Mouse (Mus musculus): Measurements from ENCODE around the gene Col27a1. TPM values are rescaled to one million over a fixed set of nuclear protein-coding genes. Genes with fewer than 3 reads are reported as not detected.
A peak's percentile ranks its signal among the peaks of the same experiment; 100 is the strongest.

Col27a1 gene
- polyA plus RNA-seq (2016; fragmentation: Nextera tagmentation; extraction: Ambion mirVana): 3.7 and 4.1 TPM in 2 replicates

DNA sequence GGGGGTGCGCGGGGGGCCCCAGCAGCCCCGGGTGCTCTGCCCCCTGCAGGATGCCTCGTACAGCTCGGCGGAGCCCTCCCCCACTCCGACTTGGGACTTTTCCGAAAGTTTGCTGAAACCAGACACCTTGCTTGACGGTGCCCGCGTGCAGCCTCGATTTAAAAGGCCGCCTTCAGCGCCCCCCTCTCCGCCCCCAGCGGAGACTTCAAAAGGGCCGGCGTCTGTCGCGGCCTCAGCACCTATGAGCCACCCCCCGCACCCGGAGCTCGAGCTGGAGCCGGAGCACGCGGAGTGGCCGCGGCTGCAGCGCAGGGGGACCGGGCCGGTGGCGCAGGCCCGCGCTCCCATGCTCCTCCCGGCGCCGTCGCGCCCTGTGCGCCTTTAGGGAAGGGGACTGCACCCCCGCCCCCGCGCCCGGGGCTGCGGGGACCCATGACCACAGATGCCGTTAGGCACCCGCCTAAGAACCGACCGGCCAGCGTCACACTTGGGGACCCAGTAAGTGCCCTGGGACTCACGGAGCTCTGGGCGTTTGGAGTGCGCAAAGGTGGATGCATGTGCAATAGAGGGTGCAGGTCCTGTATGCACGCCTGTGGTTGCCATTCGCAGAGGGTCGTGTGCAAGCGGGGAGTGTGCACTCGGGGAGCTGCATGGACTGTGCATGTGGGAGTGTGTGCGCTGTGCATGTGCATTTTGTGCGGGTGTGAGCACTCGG is at the start of gene Col27a1:
TSS of gene Col27a1 (plus strand) at position 98 of the 715 bp plus-strand sequence.
- H3K9me3 ChIP-seq: no peaks in the 10 kb centered on the region
- H3K4me3 ChIP-seq (replicated peaks): peak within 1 kb of the TSS; percentile 78
- under 1% methylated on average over 59 of the region's 61 CpGs for WGBS
- H3K27me3 ChIP-seq: peaks cover 49% of the 10 kb centered on the region
- peak within 1 kb of the TSS; percentile 38; the same call in 1 of the 2 replicates for H3K9ac ChIP-seq
- peak within 1 kb of the TSS; percentile 100 for H3K4me2 ChIP-seq
- peak; percentile 34 for ATAC-seq (ENCODE audit: low FRiP score)
- H3K27ac ChIP-seq: no peak within 1 kb of the TSS
- H3K4me1 ChIP-seq: peaks cover 29% of the 10 kb centered on the region
- no peaks in the 10 kb centered on the region for H3K36me3 ChIP-seq (replicated peaks)

DNA sequence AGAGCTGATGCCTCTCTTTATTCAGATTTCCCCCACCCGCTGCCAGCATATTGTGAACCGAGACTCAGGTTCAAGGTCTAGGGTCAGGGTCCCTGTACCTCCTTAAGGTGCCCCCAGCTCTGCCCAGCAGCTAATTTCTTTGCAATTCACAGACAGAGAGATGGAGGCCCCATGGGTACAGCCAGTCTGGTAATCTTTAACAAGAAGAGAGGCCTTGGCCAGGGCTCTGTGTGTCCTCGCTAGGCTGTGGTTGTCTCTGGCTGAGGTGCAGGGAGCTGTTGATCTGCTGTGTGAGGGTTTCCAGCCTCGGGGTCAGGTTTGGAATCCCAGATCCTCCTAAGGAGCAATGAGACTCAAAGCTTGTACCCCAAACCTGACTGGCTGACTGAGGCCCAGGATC is 48.2 kb upstream of the Col27a1 start:
- no peaks in the 10 kb centered on the region for H3K4me1 ChIP-seq
- no peak overlapping the region for H3K27ac ChIP-seq
- no peak overlapping the region for H3K9ac ChIP-seq
- no peaks in the 10 kb centered on the region for H3K36me3 ChIP-seq (replicated peaks)
- no peak overlapping the region for H3K4me3 ChIP-seq (replicated peaks)
- ATAC-seq (ENCODE audit: low FRiP score): no peak
- peaks cover 5% of the 10 kb centered on the region for H3K27me3 ChIP-seq
- no peak overlapping the region for H3K4me2 ChIP-seq
- 89% methylated on average over 4 of the region's 4 CpGs for WGBS
- no peaks in the 10 kb centered on the region for H3K9me3 ChIP-seq

DNA sequence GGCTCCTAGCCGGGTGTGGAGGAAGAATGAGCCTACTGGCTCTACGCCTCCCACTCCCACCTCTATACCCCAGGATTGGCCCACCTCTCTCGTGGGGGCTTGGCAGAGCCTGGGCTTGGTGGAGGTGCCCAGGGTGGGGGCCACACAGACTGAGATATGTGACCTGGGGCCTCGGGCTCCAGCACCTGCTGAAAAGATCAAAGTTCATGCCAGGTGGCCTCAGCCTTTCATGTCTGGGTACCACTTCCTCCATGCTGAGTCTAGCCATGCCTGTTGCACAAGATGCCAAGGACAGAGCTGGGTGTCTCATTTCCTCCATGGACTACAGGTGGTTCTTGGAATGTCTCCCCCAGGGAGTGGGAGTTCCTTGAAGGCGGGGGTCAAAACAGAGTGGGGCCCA is 47.5 kb upstream of the Col27a1 start:
- 90% methylated on average over 5 of the region's 5 CpGs for WGBS
- no peaks in the 10 kb centered on the region for H3K36me3 ChIP-seq (replicated peaks)
- peaks cover 12% of the 10 kb centered on the region for H3K27me3 ChIP-seq
- no peak overlapping the region for H3K9ac ChIP-seq
- H3K4me2 ChIP-seq: no peak overlapping the region
- H3K9me3 ChIP-seq: no peaks in the 10 kb centered on the region
- H3K4me3 ChIP-seq (replicated peaks): no peak overlapping the region
- no peak overlapping the region for H3K27ac ChIP-seq
- ATAC-seq (ENCODE audit: low FRiP score): no peak
- H3K4me1 ChIP-seq: no peaks in the 10 kb centered on the region

DNA sequence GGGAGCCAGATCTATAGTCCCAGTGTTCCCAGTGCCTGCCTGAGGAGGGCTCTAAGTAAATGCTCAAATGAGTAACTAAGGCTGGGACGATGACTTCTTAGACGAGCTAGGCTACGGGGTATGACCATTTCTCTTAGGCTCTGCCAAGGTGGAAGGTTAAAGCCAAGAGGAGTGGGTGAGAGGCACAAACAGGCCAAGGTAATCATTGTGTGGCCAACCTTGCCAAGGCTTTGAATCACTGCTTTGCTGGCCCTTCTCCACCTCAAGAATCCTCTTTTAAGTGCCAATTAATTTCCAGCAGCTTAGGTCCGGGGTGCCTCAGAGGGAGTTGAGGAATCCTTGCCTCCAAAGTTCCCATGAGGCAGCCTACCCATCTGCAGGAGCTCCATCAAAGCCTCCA is 43.7 kb upstream of the Col27a1 start:
- WGBS: 91% methylated on average over 4 of the region's 4 CpGs
- H3K36me3 ChIP-seq (replicated peaks): no peaks in the 10 kb centered on the region

DNA sequence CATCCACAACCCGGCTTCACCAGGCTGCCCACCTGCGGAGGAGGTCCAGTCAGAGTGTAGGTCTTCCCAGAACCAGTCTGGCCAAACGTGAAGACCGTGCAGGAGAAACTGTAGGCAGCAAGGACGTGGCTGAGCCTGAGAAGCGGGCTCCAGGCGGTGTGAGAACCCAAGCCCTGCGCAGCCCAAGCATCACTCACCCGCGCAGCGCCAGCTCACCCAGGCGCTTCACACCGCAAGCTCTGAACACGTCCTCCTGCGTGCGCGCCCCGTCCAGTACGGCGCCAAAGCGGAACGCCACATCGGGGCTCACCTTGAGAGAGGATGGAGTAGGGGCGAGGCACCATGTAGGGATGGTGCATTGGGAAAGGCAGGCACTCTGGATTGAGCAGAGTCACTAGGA is 42.7 kb upstream of the Col27a1 start:
- no peaks in the 10 kb centered on the region for H3K36me3 ChIP-seq (replicated peaks)
- ATAC-seq (ENCODE audit: low FRiP score): no peak
- peaks cover 25% of the 10 kb centered on the region for H3K27me3 ChIP-seq
- H3K4me1 ChIP-seq: no peaks in the 10 kb centered on the region
- H3K27ac ChIP-seq: no peak overlapping the region
- H3K4me2 ChIP-seq: no peak overlapping the region
- WGBS: 51% methylated on average over 24 of the region's 24 CpGs
- H3K4me3 ChIP-seq (replicated peaks): no peak overlapping the region
- H3K9ac ChIP-seq: no peak overlapping the region
- no peaks in the 10 kb centered on the region for H3K9me3 ChIP-seq

More for the DNA sequence above, 43.7 kb upstream of the Col27a1 start:
- H3K27ac ChIP-seq: no peak overlapping the region
- peaks cover 25% of the 10 kb centered on the region for H3K27me3 ChIP-seq
- no peak overlapping the region for H3K9ac ChIP-seq
- no peaks in the 10 kb centered on the region for H3K4me1 ChIP-seq
- no peak overlapping the region for H3K4me2 ChIP-seq
- no peaks in the 10 kb centered on the region for H3K9me3 ChIP-seq
- H3K4me3 ChIP-seq (replicated peaks): no peak overlapping the region
- ATAC-seq (ENCODE audit: low FRiP score): no peak

DNA sequence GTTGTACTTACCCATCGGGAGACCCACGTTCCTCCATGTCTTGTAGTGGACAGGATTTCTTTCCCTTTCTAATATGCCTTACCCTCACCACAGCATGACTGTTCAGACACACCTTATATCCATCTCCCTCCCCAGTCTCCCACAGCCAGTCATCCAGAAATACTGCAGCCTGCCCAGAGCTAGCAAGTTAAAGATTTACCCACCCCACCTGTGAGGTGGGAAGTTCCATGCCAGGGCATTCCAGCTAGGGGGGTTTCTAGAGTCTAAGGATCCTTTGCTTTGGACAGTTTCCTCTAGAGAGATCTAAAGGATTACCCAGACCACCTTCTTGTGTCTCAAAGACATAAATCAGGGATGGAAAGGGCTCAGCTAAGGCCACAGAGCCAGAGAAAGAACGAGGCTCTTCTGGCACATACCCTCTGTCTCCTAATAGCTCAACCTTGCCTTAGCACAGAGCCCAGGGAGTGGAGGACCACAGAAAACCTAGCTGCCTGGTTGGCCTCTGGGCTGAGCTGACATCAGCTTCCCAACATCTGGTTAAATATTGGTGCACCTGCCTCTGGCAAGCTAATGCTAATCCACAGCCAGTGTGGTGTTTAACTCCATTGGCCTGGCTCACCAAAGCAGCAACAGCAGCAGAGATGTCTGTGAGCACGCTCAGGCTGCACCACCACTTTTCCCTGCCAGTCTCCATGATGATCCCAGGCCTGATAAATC is 41.7 kb upstream of the Col27a1 start, which contains the start of gene Kif12:
TSS of gene Kif12 (minus strand) at position 163 of the 717 bp plus-strand sequence.
- no peak within 1 kb of the TSS for H3K9ac ChIP-seq
- 81% methylated on average over 4 of the region's 4 CpGs for WGBS
- no peak within 1 kb of the TSS for H3K4me3 ChIP-seq (replicated peaks)
- ATAC-seq (ENCODE audit: low FRiP score): no peak
- no peak within 1 kb of the TSS for H3K4me2 ChIP-seq
- no peaks in the 10 kb centered on the region for H3K4me1 ChIP-seq
- no peak within 1 kb of the TSS for H3K27ac ChIP-seq
- no peaks in the 10 kb centered on the region for H3K9me3 ChIP-seq
- peaks cover 25% of the 10 kb centered on the region for H3K27me3 ChIP-seq
- H3K36me3 ChIP-seq (replicated peaks): no peaks in the 10 kb centered on the region

DNA sequence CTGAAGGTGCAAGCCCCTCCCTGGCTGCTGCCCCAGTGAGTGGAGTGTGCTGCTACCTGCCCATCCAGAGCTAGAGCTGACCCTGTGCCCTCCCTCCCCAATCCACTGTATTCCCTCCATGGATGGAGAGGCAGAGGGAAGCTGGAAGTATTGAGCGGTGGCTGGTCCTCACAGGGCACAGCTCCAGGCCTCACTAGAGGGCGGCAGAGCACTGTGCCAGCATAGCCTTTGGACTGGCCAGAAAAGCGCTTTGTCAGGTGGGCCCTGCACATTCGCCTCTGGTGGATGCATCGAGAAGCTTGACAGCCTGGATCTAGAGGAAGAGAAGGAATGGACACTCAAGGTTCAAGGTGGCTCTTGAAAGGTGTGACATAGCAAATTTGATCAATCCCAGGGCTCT is 32.2 kb upstream of the Col27a1 start:
- Histone ChIP-seq H3K27me3 (peaks cover 7% of the 10 kb centered on the region), H3K36me3 (replicated peaks) (no peaks in the 10 kb centered on the region), H3K9me3 (no peaks in the 10 kb centered on the region), H3K9ac (no peak overlapping the region), H3K27ac (no peak overlapping the region), H3K4me2 (no peak overlapping the region), H3K4me3 (replicated peaks) (no peak overlapping the region), H3K4me1 (peaks cover 6% of the 10 kb centered on the region)
- ATAC-seq (ENCODE audit: low FRiP score): peak; percentile 81
- WGBS: 14% methylated on average over 5 of the region's 5 CpGs

DNA sequence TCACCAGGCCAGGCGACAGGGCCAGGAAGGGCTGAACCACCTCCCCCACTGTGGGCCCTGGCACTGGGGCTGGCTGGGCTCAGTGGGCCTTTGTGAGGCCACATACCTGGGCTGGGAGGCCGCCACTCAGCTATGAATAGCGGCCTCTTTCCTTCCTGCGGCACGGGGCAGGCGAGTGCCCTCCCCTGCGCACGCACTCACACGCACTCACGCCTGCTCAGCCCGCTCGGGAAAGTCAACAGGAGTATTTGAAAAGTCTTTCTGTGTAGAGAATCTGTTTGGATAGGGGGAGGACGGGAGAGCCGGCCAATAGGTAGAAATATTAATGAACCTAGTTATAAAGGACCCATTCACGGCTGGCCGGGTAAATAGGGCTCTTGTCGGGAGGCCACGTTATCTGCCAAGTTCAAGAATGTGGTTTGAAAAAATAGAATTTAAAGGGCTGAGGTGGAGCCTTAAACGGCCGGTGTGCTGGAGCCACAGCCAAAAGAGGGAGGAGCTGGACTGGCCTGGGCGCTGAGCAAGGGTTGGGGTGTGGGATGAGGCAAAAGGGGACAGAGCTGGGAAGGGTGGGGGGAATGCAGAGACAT is 27.4 kb upstream of the Col27a1 start:
- Histone ChIP-seq H3K4me1 (peaks cover 7% of the 10 kb centered on the region), H3K9me3 (no peaks in the 10 kb centered on the region), H3K36me3 (replicated peaks) (no peaks in the 10 kb centered on the region), H3K9ac (no peak overlapping the region), H3K4me2 (peak overlapping the region; percentile 19), H3K4me3 (replicated peaks) (no peak overlapping the region), H3K27me3 (peaks cover 7% of the 10 kb centered on the region), H3K27ac (no peak overlapping the region)
- peak; percentile 62; the same call in 1 of the 2 replicates for ATAC-seq (ENCODE audit: low FRiP score)
- 27% methylated on average over 21 of the region's 21 CpGs for WGBS

DNA sequence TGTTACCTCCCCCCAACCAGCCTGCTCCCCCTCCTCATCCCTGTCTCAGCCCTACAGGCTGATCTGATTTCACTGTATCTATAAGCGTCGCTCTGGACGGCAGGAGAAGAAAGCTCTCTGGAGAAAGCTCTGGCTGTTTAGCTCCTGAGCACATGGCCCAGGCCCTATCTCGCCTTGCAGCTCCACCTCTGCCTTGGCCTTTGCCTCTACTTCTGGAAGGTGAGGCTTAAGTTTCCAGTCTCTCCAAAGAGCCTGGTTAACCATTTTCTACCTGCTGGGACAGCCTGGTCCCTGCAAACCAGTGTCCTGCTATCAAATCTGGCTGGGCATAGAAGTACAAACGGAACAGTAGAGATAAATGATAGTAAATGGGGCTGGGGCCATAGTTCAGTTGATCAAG is 22.2 kb upstream of the Col27a1 start:
- peaks cover 1% of the 10 kb centered on the region for H3K4me1 ChIP-seq
- no peaks in the 10 kb centered on the region for H3K36me3 ChIP-seq (replicated peaks)
- H3K27ac ChIP-seq: no peak overlapping the region
- no peak overlapping the region for H3K9ac ChIP-seq
- no peak overlapping the region for H3K4me3 ChIP-seq (replicated peaks)
- no peak for ATAC-seq (ENCODE audit: low FRiP score)
- H3K9me3 ChIP-seq: no peaks in the 10 kb centered on the region
- 74% methylated on average over 5 of the region's 5 CpGs for WGBS
- no peak overlapping the region for H3K4me2 ChIP-seq
- H3K27me3 ChIP-seq: no peaks in the 10 kb centered on the region

DNA sequence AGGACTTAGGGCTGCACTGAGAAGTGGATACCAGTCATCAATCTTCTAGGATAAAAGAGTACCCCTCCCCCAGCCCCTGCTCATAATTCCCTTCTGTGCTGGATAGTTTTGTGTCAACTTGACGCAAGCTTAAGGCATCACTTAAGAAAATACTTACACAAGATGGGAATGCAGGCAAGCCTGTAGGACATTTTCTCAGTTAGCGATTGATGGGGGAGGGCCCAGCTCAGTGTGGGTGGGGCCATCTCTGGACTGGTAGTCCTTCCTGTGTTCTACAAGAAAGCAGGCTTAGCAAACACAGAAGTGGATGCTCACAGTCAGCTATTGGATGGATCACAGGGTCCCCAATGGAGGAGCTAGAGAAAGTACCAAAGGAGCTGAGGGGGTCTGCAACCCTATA is 19.4 kb upstream of the Col27a1 start:
- Histone ChIP-seq H3K4me2 (no peak overlapping the region), H3K27me3 (no peaks in the 10 kb centered on the region), H3K9me3 (no peaks in the 10 kb centered on the region), H3K9ac (no peak overlapping the region), H3K27ac (no peak overlapping the region), H3K36me3 (replicated peaks) (no peaks in the 10 kb centered on the region), H3K4me3 (replicated peaks) (no peak overlapping the region), H3K4me1 (no peaks in the 10 kb centered on the region)
- ATAC-seq (ENCODE audit: low FRiP score): no peak
- 73% methylated on average over 2 of the region's 2 CpGs for WGBS

DNA sequence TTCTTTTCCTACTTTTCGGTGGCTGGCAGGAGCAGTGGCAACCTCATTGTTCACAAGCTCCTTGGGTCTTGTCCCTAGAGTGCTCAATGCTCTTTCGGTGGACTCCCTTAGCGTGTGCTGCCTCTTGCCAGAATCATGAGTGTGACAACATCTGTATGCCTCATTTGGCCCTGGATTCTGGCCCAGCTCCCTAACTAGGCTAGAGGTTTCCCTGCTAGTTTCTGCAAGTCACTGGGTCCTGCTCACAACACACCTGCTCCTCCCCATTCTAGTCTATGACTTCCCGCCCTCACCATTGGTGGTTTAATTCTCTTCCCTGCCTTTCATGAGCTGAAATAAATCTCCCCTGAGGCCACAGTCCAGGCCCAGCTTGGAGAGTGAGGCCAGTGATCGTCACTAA is 14.4 kb upstream of the Col27a1 start:
- H3K27ac ChIP-seq: no peak overlapping the region
- H3K4me2 ChIP-seq: no peak overlapping the region
- WGBS: 91% methylated on average over 5 of the region's 5 CpGs
- H3K4me1 ChIP-seq: no peaks in the 10 kb centered on the region
- no peak overlapping the region for H3K4me3 ChIP-seq (replicated peaks)
- no peak overlapping the region for H3K9ac ChIP-seq
- H3K27me3 ChIP-seq: no peaks in the 10 kb centered on the region
- no peaks in the 10 kb centered on the region for H3K36me3 ChIP-seq (replicated peaks)
- H3K9me3 ChIP-seq: no peaks in the 10 kb centered on the region
- ATAC-seq (ENCODE audit: low FRiP score): no peak

DNA sequence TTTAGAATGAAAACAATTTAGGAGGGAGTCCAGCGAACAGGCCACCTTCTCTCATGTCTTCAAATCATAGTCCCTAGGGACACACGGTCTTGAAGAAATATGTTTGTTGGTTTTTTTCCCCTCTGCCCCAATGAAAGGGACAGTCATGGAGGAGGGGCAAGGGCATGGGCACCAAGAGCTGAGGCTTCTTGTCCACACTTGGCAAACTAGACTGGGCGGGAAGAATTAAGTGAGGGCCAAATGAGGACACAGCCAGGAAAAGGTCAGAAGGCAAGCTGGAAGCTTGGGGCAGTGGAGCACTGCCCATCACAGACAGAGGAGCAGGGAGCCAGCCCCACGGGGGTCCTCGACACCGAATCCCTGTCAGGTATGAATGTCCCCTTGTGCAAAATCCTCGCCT is 9.9 kb upstream of the Col27a1 start:
- H3K9ac ChIP-seq: no peak overlapping the region
- no peak overlapping the region for H3K27ac ChIP-seq
- no peaks in the 10 kb centered on the region for H3K4me1 ChIP-seq
- no peaks in the 10 kb centered on the region for H3K9me3 ChIP-seq
- H3K4me3 ChIP-seq (replicated peaks): no peak overlapping the region
- H3K36me3 ChIP-seq (replicated peaks): no peaks in the 10 kb centered on the region
- ATAC-seq (ENCODE audit: low FRiP score): no peak
- H3K4me2 ChIP-seq: no peak overlapping the region
- no peaks in the 10 kb centered on the region for H3K27me3 ChIP-seq
- WGBS: 89% methylated on average over 7 of the region's 7 CpGs

Data from forebrain, embryonic 12.5 days (tissue).